Mouse (Mus musculus): Measurements from ENCODE around the gene Bcl9. TPM values are rescaled to one million over a fixed set of nuclear protein-coding genes. Genes with fewer than 3 reads are reported as not detected.

Gene Bcl9
- polyA plus RNA-seq (2015; fragmentation: Nextera tagmentation; extraction: Ambion mirVana) = 46.2 and 47.0 TPM in 2 replicates

DNA sequence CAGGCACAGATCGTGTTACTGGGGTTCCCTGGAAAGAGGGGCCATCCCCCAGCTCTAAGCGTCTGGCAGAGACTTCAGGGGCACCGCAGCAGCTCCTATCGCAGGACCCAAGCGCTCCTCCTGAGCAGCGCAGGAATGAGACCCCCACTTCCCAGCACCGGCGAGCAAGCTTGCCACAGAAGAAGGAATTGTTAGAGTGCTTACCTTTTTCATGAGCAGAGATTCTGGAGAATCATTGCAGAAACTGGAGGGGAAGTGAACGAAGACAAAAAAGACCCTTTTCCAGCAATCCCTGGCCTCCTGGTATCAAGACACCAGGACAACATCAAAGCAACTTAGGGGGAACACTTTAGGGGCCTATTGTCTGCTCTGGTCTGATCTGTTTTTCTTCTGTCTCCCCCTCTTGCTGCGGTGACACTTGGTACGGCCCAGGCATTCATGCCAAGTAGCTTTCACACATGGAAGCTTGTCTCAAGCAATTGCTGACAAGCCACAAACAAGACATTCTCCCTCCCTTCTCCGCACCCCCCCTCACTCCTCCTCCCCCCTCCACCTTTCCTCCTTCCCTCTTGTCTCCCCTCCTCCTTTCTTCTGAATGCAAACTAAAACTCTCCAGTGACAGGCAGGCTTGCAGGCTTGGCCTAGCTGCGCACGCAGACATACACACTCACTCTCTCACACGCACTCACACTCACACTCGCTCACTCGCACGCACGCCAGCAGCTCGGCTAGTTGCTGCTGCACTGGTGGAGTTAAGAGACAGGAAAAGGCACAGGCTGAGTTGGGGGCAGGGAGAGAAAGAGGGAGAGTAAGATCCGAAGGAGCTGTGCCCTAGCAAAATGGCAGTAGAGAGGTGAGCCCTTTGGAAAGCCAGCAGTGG is at the start of gene Bcl9:
Gene Bcl9 (minus strand): TSS at position 365 of the 880 bp plus-strand sequence.
- peak; percentile 83 for ATAC-seq
- under 1% methylated on average over 21 of the region's 21 CpGs for whole genome bisulfite sequencing
- peak within 1 kb of the TSS; percentile 78 for H3K9ac ChIP-seq

GRCm38 (mm10) chr3:97339193-97339576 is 41.5 kb upstream of the Bcl9 start:
- Histone ChIP-seq H3K27ac (no peak overlapping the region), H3K9me3 (no peaks in the 10 kb centered on the region), H3K4me3 (replicated peaks) (no peak overlapping the region), H3K27me3 (replicated peaks) (no peaks in the 10 kb centered on the region), H3K4me1 (replicated peaks) (peaks cover 8% of the 10 kb centered on the region), H3K9ac (no peak overlapping the region), H3K4me2 (replicated peaks) (no peak overlapping the region), H3K36me3 (no peaks in the 10 kb centered on the region)
- 65% methylated on average over 5 of the region's 5 CpGs for WGBS
- ATAC-seq = 0 out of 2 replicates have a peak, but pooled peaks have one; percentile 53

More for the DNA sequence above, at the start of gene Bcl9:
- Histone ChIP-seq H3K27ac (peak within 1 kb of the TSS; percentile 95), H3K4me3 (replicated peaks) (peak within 1 kb of the TSS; percentile 57), H3K9me3 (no peaks in the 10 kb centered on the region), H3K4me1 (replicated peaks) (peaks cover 13% of the 10 kb centered on the region), H3K36me3 (no peaks in the 10 kb centered on the region), H3K27me3 (replicated peaks) (no peaks in the 10 kb centered on the region), H3K4me2 (replicated peaks) (peak within 1 kb of the TSS; percentile 82)

GRCm38 (mm10) chr3:97338522-97339192 is 40.9 kb upstream of the Bcl9 start:
- Histone ChIP-seq H3K4me3 (replicated peaks) (no peak overlapping the region), H3K27me3 (replicated peaks) (no peaks in the 10 kb centered on the region), H3K36me3 (no peaks in the 10 kb centered on the region), H3K4me2 (replicated peaks) (no peak overlapping the region), H3K9ac (no peak overlapping the region), H3K27ac (no peak overlapping the region), H3K4me1 (replicated peaks) (peaks cover 8% of the 10 kb centered on the region), H3K9me3 (no peaks in the 10 kb centered on the region)
- 31% methylated on average over 13 of the region's 13 CpGs for WGBS
- ATAC-seq = peak; percentile 84

DNA sequence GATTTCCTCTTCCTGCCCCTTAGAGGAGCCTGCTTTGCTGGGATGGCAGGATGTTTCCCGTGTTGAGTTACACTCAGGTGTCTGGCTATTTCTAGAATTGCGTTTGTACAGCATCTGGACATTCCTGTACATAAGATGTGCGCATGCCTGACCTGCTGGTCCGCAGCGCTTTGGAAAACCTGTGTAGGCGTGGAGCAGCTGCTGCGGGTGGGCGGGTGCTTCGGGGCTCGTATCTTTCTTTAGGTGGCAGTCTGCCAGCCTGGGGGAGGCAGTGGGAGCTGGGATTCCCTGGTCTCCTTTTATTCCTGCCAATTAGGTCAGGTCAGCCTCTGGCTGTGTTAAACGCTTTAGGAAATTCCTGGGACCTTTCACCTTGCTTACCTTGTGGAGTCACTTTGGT is 39.6 kb upstream of the Bcl9 start:
- H3K4me3 ChIP-seq (replicated peaks) = no peak overlapping the region
- WGBS = 23% methylated on average over 11 of the region's 11 CpGs
- H3K27ac ChIP-seq = no peak overlapping the region
- no peaks in the 10 kb centered on the region for H3K27me3 ChIP-seq (replicated peaks)
- no peak overlapping the region for H3K9ac ChIP-seq
- ATAC-seq = 0 out of 2 replicates have a peak, but pooled peaks have one; percentile 44
- H3K36me3 ChIP-seq = no peaks in the 10 kb centered on the region
- H3K9me3 ChIP-seq = no peaks in the 10 kb centered on the region
- peaks cover 8% of the 10 kb centered on the region for H3K4me1 ChIP-seq (replicated peaks)
- peak overlapping the region; percentile 28; the same call in 1 of the 2 replicates for H3K4me2 ChIP-seq (replicated peaks)

- Histone ChIP-seq H3K27me3 (replicated peaks) (no peaks in the 10 kb centered on the region), H3K4me2 (replicated peaks) (no peak overlapping the region), H3K9me3 (no peaks in the 10 kb centered on the region), H3K4me1 (replicated peaks) (peaks cover 8% of the 10 kb centered on the region), H3K9ac (no peak overlapping the region), H3K4me3 (replicated peaks) (no peak overlapping the region), H3K27ac (no peak overlapping the region), H3K36me3 (no peaks in the 10 kb centered on the region)
- WGBS = 75% methylated on average over 4 of the region's 4 CpGs
- no peak for ATAC-seq
These were observed 38.6 kb upstream of the Bcl9 start for GRCm38 (mm10) chr3:97336331-97336730.

GRCm38 (mm10) chr3:97334618-97335017 is 36.9 kb upstream of the Bcl9 start:
- no peaks in the 10 kb centered on the region for H3K9me3 ChIP-seq
- H3K27me3 ChIP-seq (replicated peaks) = no peaks in the 10 kb centered on the region
- H3K36me3 ChIP-seq = no peaks in the 10 kb centered on the region
- no peak overlapping the region for H3K4me3 ChIP-seq (replicated peaks)
- WGBS = 42% methylated on average over 9 of the region's 9 CpGs
- H3K4me2 ChIP-seq (replicated peaks) = no peak overlapping the region
- no peak overlapping the region for H3K9ac ChIP-seq
- ATAC-seq = no peak
- no peak overlapping the region for H3K27ac ChIP-seq
- H3K4me1 ChIP-seq (replicated peaks) = peaks cover 8% of the 10 kb centered on the region

DNA sequence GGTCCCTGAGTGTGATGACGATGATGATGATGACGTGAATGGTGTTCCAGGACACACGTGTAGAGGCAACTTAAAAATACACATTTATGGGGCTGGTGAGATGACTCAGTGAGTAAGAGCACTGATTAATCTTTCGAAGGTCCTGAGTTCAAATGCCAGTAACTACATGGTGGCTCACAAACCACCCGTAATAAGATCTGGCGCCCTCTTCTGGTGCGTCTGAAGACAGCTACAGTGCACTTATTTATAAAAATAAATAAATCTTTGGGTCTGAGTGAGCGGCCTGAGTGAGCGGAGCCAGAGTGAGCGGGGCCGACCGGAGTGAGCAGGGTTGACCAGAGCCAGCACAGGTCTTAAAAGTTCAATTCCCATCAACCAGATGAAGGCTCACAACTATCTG is 34.5 kb upstream of the Bcl9 start:
- H3K27ac ChIP-seq = no peak overlapping the region
- H3K27me3 ChIP-seq (replicated peaks) = no peaks in the 10 kb centered on the region
- ATAC-seq = no peak
- H3K4me3 ChIP-seq (replicated peaks) = no peak overlapping the region
- H3K36me3 ChIP-seq = no peaks in the 10 kb centered on the region
- no peaks in the 10 kb centered on the region for H3K9me3 ChIP-seq
- no peak overlapping the region for H3K9ac ChIP-seq
- WGBS = 87% methylated on average over 12 of the region's 12 CpGs
- H3K4me1 ChIP-seq (replicated peaks) = peaks cover 2% of the 10 kb centered on the region
- H3K4me2 ChIP-seq (replicated peaks) = no peak overlapping the region

- no peaks in the 10 kb centered on the region for H3K9me3 ChIP-seq
- no peak overlapping the region for H3K27ac ChIP-seq
- WGBS = 89% methylated on average over 2 of the region's 2 CpGs
- no peak overlapping the region for H3K9ac ChIP-seq
- no peak overlapping the region for H3K4me3 ChIP-seq (replicated peaks)
- ATAC-seq = no peak
- H3K4me2 ChIP-seq (replicated peaks) = no peak overlapping the region
- no peaks in the 10 kb centered on the region for H3K36me3 ChIP-seq
- H3K27me3 ChIP-seq (replicated peaks) = no peaks in the 10 kb centered on the region
- peaks cover 6% of the 10 kb centered on the region; the same call in 1 of the 2 replicates for H3K4me1 ChIP-seq (replicated peaks)
These were observed 30.1 kb upstream of the Bcl9 start for GRCm38 (mm10) chr3:97327809-97328208.

DNA sequence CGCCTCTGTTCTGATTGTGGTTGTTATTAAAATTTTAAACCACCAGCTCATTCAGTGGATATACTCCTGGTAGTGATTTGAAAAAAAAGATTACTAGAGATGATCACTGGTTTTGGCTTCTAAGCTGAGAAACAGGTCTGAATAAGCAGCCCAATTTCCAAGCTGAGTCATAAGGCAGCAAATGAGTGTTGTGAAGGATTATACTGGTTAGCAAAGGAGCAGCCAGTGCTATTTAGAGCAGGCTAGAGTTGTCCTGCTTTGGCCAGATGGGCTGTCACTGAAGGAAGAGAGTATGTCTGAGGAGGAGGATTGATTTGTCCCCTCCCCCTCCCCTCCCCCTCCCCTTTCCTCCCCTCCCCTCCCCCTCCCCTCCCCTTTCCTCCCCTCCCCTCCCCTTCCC is 29.6 kb upstream of the Bcl9 start:
- Histone ChIP-seq H3K4me3 (replicated peaks) (no peak overlapping the region), H3K27ac (no peak overlapping the region), H3K4me2 (replicated peaks) (no peak overlapping the region), H3K9ac (no peak overlapping the region), H3K27me3 (replicated peaks) (no peaks in the 10 kb centered on the region), H3K4me1 (replicated peaks) (peaks cover 6% of the 10 kb centered on the region; the same call in 1 of the 2 replicates), H3K36me3 (no peaks in the 10 kb centered on the region), H3K9me3 (no peaks in the 10 kb centered on the region)
- ATAC-seq = no peak
- 98% methylated on average over 1 of the region's 1 CpGs for WGBS

DNA sequence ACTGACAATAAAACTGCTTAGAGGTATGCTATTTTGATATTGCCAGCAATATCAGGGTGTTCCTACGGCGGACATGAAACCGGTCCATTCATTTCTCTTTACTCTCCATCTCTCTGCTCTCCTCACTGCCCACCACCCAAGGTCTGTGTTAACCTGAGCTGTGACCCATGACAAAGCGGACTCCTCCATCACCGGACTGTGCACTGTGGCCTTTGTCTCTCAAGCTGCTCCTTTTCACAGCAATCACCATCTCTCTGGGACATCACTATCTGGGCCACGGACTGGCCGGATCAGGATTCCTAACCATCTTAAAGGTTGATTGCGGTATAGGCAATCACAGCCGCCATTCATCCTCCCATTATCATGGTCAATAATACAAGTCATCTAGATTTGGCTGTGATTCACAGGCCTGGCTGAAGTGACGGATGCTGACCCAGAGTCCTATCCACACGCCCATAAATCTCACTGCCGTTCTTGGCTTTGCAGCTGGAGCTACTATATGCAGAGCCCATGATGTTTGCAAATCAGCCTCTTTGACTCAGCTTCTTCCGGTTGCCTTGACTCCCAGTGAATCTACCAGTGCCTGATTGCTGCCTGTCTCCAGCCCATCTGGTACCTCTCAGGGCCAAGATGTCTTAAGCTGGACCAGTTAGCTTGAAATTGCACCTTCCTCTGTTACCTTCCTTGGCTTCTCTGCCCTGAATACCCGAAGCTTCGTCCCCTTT is 28.1 kb upstream of the Bcl9 start:
- no peaks in the 10 kb centered on the region for H3K9me3 ChIP-seq
- no peak overlapping the region for H3K27ac ChIP-seq
- ATAC-seq = no peak
- H3K4me1 ChIP-seq (replicated peaks) = peaks cover 6% of the 10 kb centered on the region; the same call in 1 of the 2 replicates
- no peaks in the 10 kb centered on the region for H3K36me3 ChIP-seq
- H3K4me2 ChIP-seq (replicated peaks) = no peak overlapping the region
- WGBS = 64% methylated on average over 15 of the region's 15 CpGs
- H3K4me3 ChIP-seq (replicated peaks) = no peak overlapping the region
- H3K9ac ChIP-seq = no peak overlapping the region
- no peaks in the 10 kb centered on the region for H3K27me3 ChIP-seq (replicated peaks)

DNA sequence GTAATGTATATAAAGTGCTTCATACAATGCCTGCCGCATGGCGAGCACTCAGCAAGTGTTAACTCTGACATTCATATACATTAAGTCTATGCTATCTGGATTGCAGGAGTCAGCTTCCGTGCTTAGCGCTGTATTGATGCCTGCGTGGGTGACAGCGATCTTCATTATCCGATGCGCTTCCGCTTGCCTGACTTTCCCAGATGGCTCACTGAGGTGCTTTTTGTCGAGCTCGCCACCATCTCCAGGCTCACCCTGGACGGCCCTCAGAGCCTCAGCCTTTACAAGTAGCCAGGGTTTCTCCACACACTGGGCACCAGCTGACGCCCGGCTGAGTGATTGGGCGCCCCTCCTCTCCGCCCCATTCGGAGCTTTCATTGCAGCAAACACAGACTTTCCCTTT is 26.3 kb upstream of the Bcl9 start:
- Histone ChIP-seq H3K4me1 (replicated peaks) (peaks cover 6% of the 10 kb centered on the region; the same call in 1 of the 2 replicates), H3K36me3 (no peaks in the 10 kb centered on the region), H3K27ac (no peak overlapping the region), H3K4me2 (replicated peaks) (0 out of 2 replicates have a peak overlapping the region, but pooled peaks have one; percentile 9), H3K4me3 (replicated peaks) (no peak overlapping the region), H3K9ac (no peak overlapping the region), H3K27me3 (replicated peaks) (no peaks in the 10 kb centered on the region), H3K9me3 (no peaks in the 10 kb centered on the region)
- 53% methylated on average over 17 of the region's 17 CpGs for WGBS
- ATAC-seq = no peak

- Histone ChIP-seq H3K4me2 (replicated peaks) (no peak overlapping the region), H3K9me3 (no peaks in the 10 kb centered on the region), H3K27ac (no peak overlapping the region), H3K27me3 (replicated peaks) (no peaks in the 10 kb centered on the region), H3K4me3 (replicated peaks) (no peak overlapping the region), H3K4me1 (replicated peaks) (no peaks in the 10 kb centered on the region; the same call in 1 of the 2 replicates), H3K9ac (no peak overlapping the region), H3K36me3 (no peaks in the 10 kb centered on the region)
- WGBS = 79% methylated on average over 3 of the region's 3 CpGs
- ATAC-seq = no peak
These were observed 19.6 kb upstream of the Bcl9 start for GRCm38 (mm10) chr3:97317302-97317701.
